Mouse (Mus musculus) forebrain, embryonic 13.5 days (tissue): ENCODE results near the gene Klk1b9. TPM values are rescaled to one million over a fixed set of nuclear protein-coding genes. Genes with fewer than 3 reads are reported as not detected.
"Not testable (repeated sequence)": the region's sequence is repeated elsewhere in the genome, so short reads cannot be mapped to it uniquely, and the experiment has no call there.

ENCODE experiments used
- ATAC-seq: fragments of 200-750 bp; cut with Nextera tagmentation; 2 replicates; pipeline ENCODE4 v1.8.0; 2017
- H3K27ac ChIP-seq: fragments of 300-500 bp; sonication (generic); 2 replicates; pipeline ENCODE4 v1.5.1; 2015; ENCODE audit warnings: inconsistent platforms, mild to moderate bottlenecking, moderate library complexity
- H3K27me3 ChIP-seq: fragments of 300-500 bp; sonication (generic); 2 replicates; pipeline ENCODE4 v1.6.1; 2015; ENCODE audit warnings: mild to moderate bottlenecking, inconsistent platforms
- H3K36me3 ChIP-seq: fragments of 300-500 bp; sonication (generic); 2 replicates; pipeline ENCODE4 v1.6.1; 2015; ENCODE audit warnings: mild to moderate bottlenecking, inconsistent platforms; ENCODE audit not compliant: poor library complexity, severe bottlenecking
- H3K4me1 ChIP-seq: fragments of 300-500 bp; sonication (generic); 2 replicates; pipeline ENCODE4 v1.6.1; 2015; ENCODE audit warnings: inconsistent platforms
- H3K4me2 ChIP-seq: fragments of 300-500 bp; sonication (generic); 2 replicates; pipeline ENCODE4 v1.6.1; 2015; ENCODE audit warnings: inconsistent platforms, mild to moderate bottlenecking, moderate library complexity
- H3K4me3 ChIP-seq: fragments of 300-500 bp; sonication (generic); 2 replicates; pipeline ENCODE4 v1.5.1; 2015; ENCODE audit warnings: mild to moderate bottlenecking, inconsistent platforms
- H3K9ac ChIP-seq: fragments of 300-500 bp; sonication (generic); 2 replicates; pipeline ENCODE4 v1.6.1; 2015; ENCODE audit warnings: mild to moderate bottlenecking, inconsistent platforms
- H3K9me3 ChIP-seq: fragments of 300-500 bp; sonication (generic); replicated peaks from 2 replicates; pipeline ENCODE4 v1.6.1; 2016; ENCODE audit warnings: inconsistent platforms
- WGBS: fragments of 180-500 bp; shearing (Covaris S2); methylation state at CpG from one replicate; pipeline ENCODE4 v1.1.7; 2015; 5-methylcytosine and 5-hydroxymethylcytosine counted together
- polyA plus RNA-seq: library from polyadenylated mRNA; unstranded; fragments of >200 nt; fragmentation: Nextera tagmentation; extraction: Ambion mirVana; gene quantifications from 2 replicates; pipeline ENCODE4 v1.2.1, GENCODE M21; 2015

The Klk1b9 gene
- not detected in 2 replicates for polyA plus RNA-seq

DNA sequence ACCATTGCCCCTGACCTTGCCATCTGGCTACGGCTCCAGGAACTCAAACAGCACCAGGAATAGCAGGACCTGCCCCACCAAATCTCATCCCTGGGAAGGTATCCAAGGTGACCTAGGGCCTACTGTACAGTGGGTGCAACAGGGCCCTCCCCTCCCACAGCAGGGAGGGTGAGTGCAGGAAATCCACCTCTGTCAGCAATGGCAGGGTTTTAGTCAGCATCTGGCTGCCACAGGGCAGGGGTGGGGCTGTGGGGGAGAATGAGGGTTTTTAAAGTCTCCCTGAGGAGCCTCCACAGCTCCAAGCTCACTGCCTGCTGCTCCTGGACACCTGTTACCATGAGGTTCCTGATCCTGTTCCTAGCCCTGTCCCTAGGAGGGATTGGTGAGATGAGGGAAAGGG lies at the start of gene Klk1b9:
Gene Klk1b9, plus strand, starts transcription at position 301 of the 400 bp plus-strand sequence.
- H3K4me1 ChIP-seq, H3K4me3 ChIP-seq, H3K9ac ChIP-seq, H3K27me3 ChIP-seq, H3K9me3 ChIP-seq, H3K27ac ChIP-seq, ATAC-seq, H3K36me3 ChIP-seq, H3K4me2 ChIP-seq: not testable (repeated sequence)
- WGBS, result 84% methylated on average over 1 of the region's 1 CpGs

DNA sequence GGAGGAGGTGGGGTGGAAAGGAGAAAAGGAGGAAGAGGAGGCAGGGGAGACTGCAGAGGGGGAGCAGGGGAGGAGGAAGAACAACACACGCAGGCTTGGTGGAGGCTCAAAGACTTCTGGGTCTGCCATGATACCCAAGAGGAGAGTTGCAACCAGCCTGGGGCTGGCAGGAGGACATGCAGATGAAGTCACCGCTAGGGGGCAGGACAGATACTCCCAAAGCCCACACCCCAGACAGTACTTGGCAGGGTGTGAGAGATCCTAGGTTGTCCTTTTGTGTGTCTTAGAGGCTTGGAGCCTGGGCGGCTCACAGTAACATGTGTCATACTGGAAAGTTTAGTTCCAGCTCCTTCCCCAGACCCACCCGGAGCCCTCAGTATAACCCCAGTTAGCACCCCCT lies 47.3 kb upstream of the Klk1b9 start:
- H3K4me2 ChIP-seq, result no peak overlapping the region
- H3K27me3 ChIP-seq, result no peaks in the 10 kb centered on the region
- ATAC-seq, result no peak
- H3K9me3 ChIP-seq, result no peaks in the 10 kb centered on the region
- no peaks in the 10 kb centered on the region for H3K4me1 ChIP-seq
- no peak overlapping the region for H3K27ac ChIP-seq
- no peak overlapping the region for H3K9ac ChIP-seq
- 44% methylated on average over 4 of the region's 4 CpGs for WGBS
- no peak overlapping the region for H3K4me3 ChIP-seq
- H3K36me3 ChIP-seq, result no peaks in the 10 kb centered on the region

DNA sequence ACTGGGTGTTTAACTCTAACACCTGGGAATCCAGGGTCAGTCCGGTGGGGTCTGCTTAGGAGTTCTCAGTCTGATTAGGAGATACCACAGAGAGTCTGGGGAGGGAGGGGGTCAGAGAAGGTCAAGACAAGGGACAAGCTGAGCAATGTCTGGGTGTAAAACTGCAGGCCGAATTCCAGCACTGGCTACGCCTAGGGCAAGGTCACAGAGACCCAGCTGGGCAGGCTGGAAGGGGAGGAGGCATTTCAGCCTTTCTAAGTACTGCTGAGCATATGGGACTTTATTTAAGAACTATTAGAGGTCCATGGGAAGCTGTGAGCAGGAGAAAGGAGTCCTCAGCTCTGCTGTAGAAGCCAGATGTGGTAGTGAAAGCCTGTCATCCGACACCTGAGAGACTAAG lies 43.5 kb upstream of the Klk1b9 start:
- no peak for ATAC-seq
- Histone ChIP-seq H3K9ac (no peak overlapping the region), H3K4me3 (no peak overlapping the region), H3K4me1 (no peaks in the 10 kb centered on the region), H3K9me3 (no peaks in the 10 kb centered on the region), H3K27me3 (no peaks in the 10 kb centered on the region), H3K4me2 (no peak overlapping the region), H3K36me3 (no peaks in the 10 kb centered on the region), H3K27ac (no peak overlapping the region)
- 72% methylated on average over 4 of the region's 4 CpGs for WGBS

DNA sequence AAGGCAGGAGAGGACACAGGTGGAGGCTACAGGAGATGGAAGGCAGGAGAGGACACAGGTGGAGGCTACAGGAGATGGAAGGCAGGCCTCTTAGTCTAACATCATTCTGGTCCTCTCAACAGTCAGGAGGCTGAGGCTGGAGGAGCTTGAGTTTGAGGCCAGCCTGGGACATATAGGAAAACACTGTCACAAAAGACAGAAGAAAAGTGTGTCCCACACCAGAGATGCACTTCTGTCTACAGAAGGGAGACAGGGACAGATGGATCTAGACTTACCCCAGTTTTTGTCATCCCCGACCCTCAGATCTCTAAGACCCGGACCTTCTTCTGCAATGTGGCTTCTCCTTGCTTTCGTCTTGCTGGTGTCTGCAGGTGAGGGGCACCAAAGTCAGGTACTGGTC lies 42.4 kb upstream of the Klk1b9 start, which contains the start of gene Klk15:
Gene Klk15, plus strand, starts transcription at position 301 of the 400 bp plus-strand sequence.
- Histone ChIP-seq H3K9ac (no peak within 1 kb of the TSS), H3K36me3 (no peaks in the 10 kb centered on the region), H3K27ac (no peak within 1 kb of the TSS), H3K4me3 (no peak within 1 kb of the TSS), H3K27me3 (no peaks in the 10 kb centered on the region), H3K4me2 (no peak within 1 kb of the TSS), H3K4me1 (no peaks in the 10 kb centered on the region), H3K9me3 (no peaks in the 10 kb centered on the region)
- 90% methylated on average over 3 of the region's 3 CpGs for WGBS
- no peak for ATAC-seq

DNA sequence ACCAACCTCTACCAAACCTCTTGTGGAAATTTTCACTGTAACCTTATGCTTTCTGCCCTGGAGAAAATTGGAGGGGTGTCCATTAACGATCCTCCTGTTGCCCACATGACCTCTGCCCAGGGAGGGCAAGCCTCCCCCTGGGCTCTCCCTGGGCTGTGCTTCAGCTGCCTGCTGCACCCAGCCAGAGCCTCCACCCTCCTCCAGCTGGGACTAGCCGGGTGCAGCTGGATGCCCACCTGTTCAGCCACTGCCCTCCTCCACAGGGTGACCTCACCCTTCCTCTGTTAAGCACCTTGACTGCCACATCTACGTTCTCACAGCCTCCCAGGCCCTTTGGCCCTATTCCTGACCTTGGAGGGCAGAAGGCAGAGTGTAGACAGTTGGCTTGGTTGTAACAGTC lies 41.1 kb upstream of the Klk1b9 start:
- Histone ChIP-seq H3K4me1 (no peaks in the 10 kb centered on the region), H3K9me3 (no peaks in the 10 kb centered on the region), H3K9ac (no peak overlapping the region), H3K4me3 (no peak overlapping the region), H3K27me3 (no peaks in the 10 kb centered on the region), H3K27ac (no peak overlapping the region), H3K4me2 (no peak overlapping the region), H3K36me3 (no peaks in the 10 kb centered on the region)
- WGBS, result 73% methylated on average over 3 of the region's 3 CpGs
- no peak for ATAC-seq

DNA sequence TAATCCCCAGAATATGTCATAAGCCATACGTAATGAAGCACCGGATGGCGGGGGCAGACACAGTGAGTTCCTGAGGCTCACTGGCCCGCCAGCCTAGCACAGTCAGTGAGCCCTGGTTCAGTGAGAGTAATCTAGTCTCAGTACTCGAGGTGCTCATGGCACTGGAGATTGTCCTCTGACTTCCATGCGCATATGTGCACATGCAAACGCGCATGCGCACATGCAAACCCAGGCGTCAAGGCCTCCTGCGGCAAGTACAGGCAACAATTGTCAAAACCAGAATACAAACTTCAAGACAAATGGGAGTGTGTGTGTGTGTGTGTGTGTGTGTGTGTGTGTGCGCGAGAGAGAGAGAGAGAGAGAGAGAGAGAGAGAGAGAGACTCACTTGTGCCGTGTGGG lies 39.3 kb upstream of the Klk1b9 start:
- H3K4me2 ChIP-seq, result no peak overlapping the region
- ATAC-seq, result no peak
- H3K9me3 ChIP-seq, result no peaks in the 10 kb centered on the region
- H3K36me3 ChIP-seq, result no peaks in the 10 kb centered on the region
- no peaks in the 10 kb centered on the region for H3K4me1 ChIP-seq
- H3K9ac ChIP-seq, result no peak overlapping the region
- H3K27ac ChIP-seq, result no peak overlapping the region
- 88% methylated on average over 14 of the region's 14 CpGs for WGBS
- no peaks in the 10 kb centered on the region for H3K27me3 ChIP-seq
- H3K4me3 ChIP-seq, result no peak overlapping the region

DNA sequence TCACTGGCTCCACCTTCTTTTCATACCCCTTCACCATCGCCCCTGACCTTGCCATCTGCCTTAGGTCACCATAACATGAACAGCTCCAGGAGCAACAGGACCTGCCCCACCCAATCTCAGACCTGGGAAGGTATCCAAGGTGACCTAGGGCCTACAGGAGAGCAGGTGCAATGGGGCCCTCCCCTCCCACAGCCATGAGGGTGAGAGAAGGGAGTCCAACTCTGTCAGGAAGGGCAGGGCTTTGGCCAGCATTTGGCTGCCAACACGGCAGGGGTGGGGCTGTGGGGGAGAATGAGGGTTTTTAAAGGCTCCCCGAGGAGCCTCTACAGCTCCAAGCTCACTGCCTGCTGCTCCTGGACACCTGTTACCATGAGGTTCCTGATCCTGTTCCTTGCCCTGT lies 33.6 kb upstream of the Klk1b9 start:
- not testable (repeated sequence) for H3K27ac ChIP-seq, H3K4me3 ChIP-seq, H3K36me3 ChIP-seq, ATAC-seq, H3K9me3 ChIP-seq, H3K27me3 ChIP-seq, H3K4me1 ChIP-seq, H3K4me2 ChIP-seq, H3K9ac ChIP-seq
- 67% methylated on average over 3 of the region's 3 CpGs for WGBS

DNA sequence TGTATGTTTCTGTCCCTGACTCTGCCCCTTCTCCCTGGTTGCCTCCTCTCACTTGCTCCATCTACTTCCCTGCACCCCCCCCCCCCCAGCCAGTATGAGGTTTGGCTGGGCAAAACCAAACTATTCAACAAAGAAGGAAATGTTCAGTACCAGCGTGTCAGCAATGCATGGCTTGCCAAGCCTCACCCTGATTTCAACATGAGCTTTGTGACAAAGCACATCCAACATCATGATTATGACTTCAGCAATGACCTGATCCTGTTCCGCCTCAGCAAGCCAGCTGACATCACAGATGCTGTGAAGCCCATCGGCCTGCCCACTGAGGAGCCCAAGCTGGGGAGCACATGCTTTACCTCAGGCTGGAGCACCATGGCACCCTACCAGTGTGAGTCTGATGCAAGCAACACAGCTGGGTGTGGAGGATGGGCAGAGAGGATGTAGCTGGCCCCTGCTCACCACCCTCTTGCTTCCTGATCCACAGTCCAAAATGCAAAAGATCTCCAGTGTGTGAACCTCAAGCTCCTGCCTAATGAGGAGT lies 31.1 kb upstream of the Klk1b9 start:
- H3K4me3 ChIP-seq, result no peak overlapping the region
- H3K4me2 ChIP-seq, result no peak overlapping the region
- H3K9me3 ChIP-seq, result no peaks in the 10 kb centered on the region
- 75% methylated on average over 3 of the region's 3 CpGs for WGBS
- ATAC-seq, result no peak
- no peaks in the 10 kb centered on the region for H3K36me3 ChIP-seq
- H3K27ac ChIP-seq, result no peak overlapping the region
- no peaks in the 10 kb centered on the region for H3K4me1 ChIP-seq
- no peaks in the 10 kb centered on the region for H3K27me3 ChIP-seq
- H3K9ac ChIP-seq, result no peak overlapping the region

DNA sequence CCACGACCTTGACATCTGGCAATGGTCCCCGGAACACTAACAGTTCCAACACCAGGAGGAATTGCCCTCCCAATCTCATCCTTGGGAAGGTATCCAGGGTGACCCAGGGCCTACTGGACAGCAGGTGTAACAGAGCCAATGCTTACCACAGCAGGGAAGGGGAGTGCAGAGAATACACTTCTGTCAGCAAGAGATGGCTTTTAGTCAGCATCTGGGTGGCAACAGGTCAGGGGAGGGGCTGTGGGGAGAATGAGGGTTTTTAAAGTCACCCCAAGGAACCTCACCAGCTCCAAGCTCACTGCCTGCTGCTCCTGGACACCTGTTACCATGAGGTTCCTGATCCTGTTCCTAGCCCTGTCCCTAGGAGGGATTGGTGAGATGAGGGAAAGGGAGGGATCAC lies 25.5 kb upstream of the Klk1b9 start, which contains the start of gene Klk1b8:
Gene Klk1b8, plus strand, starts transcription at position 301 of the 400 bp plus-strand sequence.
- Histone ChIP-seq H3K4me3 (no peak within 1 kb of the TSS), H3K27ac (no peak within 1 kb of the TSS), H3K9me3 (no peaks in the 10 kb centered on the region), H3K4me1 (no peaks in the 10 kb centered on the region), H3K27me3 (no peaks in the 10 kb centered on the region), H3K4me2 (no peak within 1 kb of the TSS), H3K36me3 (no peaks in the 10 kb centered on the region), H3K9ac (no peak within 1 kb of the TSS)
- no peak for ATAC-seq
- 85% methylated on average over 2 of the region's 2 CpGs for WGBS

DNA sequence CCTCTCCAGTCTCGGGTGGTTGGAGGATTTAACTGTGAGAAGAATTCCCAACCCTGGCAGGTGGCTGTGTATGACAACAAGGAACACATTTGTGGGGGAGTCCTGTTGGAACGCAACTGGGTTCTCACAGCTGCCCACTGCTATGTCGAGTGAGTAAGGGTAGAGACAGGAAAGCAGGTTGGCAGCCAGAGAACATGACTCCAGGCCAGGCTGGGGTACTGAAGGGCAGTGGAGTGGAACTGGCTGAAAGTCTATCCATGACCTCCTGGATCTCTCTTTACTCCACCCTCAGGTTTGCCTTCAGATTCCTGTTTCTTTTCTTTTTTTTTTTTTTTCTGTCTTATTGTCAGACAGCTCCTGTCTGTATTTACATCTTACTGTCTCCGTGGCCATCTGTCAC lies 23.2 kb upstream of the Klk1b9 start:
- WGBS, result 80% methylated on average over 4 of the region's 4 CpGs
- Histone ChIP-seq H3K4me3 (no peak overlapping the region), H3K27ac (no peak overlapping the region), H3K9me3 (no peaks in the 10 kb centered on the region), H3K4me1 (no peaks in the 10 kb centered on the region), H3K36me3 (no peaks in the 10 kb centered on the region), H3K27me3 (no peaks in the 10 kb centered on the region), H3K4me2 (no peak overlapping the region), H3K9ac (no peak overlapping the region)
- no peak for ATAC-seq

DNA sequence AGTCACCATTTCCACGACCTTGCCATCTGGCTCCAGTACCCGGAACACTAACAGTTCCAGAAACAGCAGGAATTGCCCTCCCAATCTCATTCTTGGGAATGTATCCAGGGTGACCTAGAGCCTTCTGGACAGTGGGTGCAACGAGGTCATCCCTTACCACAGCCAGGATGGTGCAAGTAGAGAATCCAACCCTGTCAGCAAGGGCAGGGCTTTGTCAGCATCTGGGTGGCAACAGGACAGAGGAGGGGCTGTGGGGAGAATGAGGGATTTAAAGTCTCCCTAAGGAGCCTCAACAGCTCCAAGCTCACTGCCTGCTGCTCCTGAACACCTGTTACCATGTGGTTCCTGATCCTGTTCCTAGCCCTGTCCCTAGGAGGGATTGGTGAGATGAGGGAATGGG lies 9.4 kb upstream of the Klk1b9 start, which contains the start of gene Klk1b1:
Gene Klk1b1, plus strand, starts transcription at position 301 of the 400 bp plus-strand sequence.
- Histone ChIP-seq H3K9ac (no peak within 1 kb of the TSS), H3K4me3 (no peak within 1 kb of the TSS), H3K4me1 (no peaks in the 10 kb centered on the region), H3K27me3 (no peaks in the 10 kb centered on the region), H3K9me3 (no peaks in the 10 kb centered on the region), H3K27ac (no peak within 1 kb of the TSS), H3K4me2 (no peak within 1 kb of the TSS), H3K36me3 (no peaks in the 10 kb centered on the region)
- WGBS, result 72% methylated on average over 3 of the region's 3 CpGs
- no peak for ATAC-seq

DNA sequence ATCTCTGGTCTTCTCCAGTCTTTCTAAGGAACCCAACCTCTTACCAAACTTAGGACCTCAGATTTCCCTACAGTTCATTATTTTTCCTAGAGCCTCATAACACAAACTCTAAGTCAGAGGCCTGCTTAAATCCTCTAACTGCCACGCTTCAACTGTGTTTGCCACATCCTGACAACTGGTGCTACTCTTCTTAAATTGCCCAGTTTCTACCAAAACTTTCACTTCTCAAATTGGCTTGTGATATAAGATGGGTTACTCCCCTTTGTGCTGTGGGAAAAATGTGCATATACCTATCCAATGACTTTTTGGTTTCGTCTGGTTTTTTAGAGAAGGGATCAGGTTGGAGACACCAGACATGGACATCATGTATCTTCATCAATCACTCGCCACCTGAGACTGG lies 8.8 kb upstream of the Klk1b9 start:
- Histone ChIP-seq H3K4me3 (no peak overlapping the region), H3K36me3 (no peaks in the 10 kb centered on the region), H3K9ac (no peak overlapping the region), H3K27ac (no peak overlapping the region), H3K4me1 (no peaks in the 10 kb centered on the region), H3K4me2 (no peak overlapping the region), H3K9me3 (no peaks in the 10 kb centered on the region), H3K27me3 (no peaks in the 10 kb centered on the region)
- ATAC-seq, result no peak
- 89% methylated on average over 3 of the region's 3 CpGs for WGBS

DNA sequence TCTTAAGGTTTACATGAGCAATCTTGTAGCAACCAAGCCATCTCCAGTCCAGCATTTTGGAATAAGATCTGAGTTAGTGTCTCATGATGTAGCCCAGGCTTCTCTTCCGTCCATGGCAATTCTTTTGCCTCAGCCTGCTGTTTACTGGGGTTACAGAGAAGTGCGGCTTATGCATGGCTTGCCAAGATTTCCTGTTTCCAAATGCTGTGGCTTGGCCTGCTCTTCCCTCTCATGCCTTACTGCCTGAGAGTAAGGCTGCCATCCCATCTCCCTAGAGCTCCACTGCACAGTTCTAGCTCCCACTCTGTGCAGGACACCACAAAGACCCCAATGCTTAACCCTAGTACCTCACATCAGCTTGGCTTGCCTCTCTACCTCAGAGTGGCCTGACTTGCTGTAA lies 8.2 kb upstream of the Klk1b9 start:
- Histone ChIP-seq H3K4me3 (no peak overlapping the region), H3K27ac (no peak overlapping the region), H3K4me2 (no peak overlapping the region), H3K4me1 (no peaks in the 10 kb centered on the region), H3K9ac (no peak overlapping the region), H3K27me3 (no peaks in the 10 kb centered on the region), H3K9me3 (no peaks in the 10 kb centered on the region), H3K36me3 (no peaks in the 10 kb centered on the region)
- 85% methylated on average over 2 of the region's 2 CpGs for WGBS
- no peak for ATAC-seq
